Mouse (Mus musculus): ENCODE data around the gene Slc44a1. TPM values are rescaled to one million over a fixed set of nuclear protein-coding genes. Genes with fewer than 3 reads are reported as not detected.
A peak's percentile ranks its signal among the peaks of the same experiment; 100 is the strongest.

Slc44a1 gene
- polyA plus RNA-seq, 1 experiment: not detected

DNA sequence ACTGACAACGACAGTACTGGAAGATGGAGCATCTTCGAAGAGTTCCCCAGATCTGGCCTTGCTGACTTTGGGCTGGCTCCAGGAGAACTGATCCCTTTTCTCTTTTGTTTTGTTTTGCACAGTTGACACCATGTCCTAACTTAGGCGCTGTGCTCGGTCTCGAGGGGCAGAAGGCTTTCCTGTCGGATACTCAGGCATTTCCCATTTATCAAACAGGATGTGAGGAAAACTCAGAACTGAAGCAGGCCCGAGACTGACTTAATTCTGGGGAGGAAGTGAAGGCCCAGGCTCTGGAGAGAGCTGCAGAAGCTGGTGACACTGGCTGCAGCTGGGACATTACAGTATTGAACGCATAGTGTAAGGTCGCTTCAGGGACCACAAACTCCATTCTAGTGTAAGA is 152.2 kb downstream of the Slc44a1 start:
- H3K27ac ChIP-seq (ENCODE audit: insufficient read depth, low read depth, low read length): no peak overlapping the region
- H3K4me1 ChIP-seq (ENCODE audit: control insufficient read depth, insufficient read depth, low read length): peaks cover 4% of the 10 kb centered on the region
- H3K4me3 ChIP-seq (ENCODE audit: insufficient read depth, low read depth, low read length): no peak overlapping the region
- 83% methylated on average over 9 of the region's 9 CpGs for WGBS
- TF ChIP-seq CTCF (IDR thresholded peaks at IDR 0.05; ENCODE audit: insufficient read depth, low read depth, low read length) (no peak), POLR2A (IDR thresholded peaks at IDR 0.05; ENCODE audit: insufficient read depth, low read depth, low read length) (no peak)

GRCm38 (mm10) chr4:53594204-53594603 is 154.0 kb downstream of the Slc44a1 start:
- TF ChIP-seq CTCF (IDR thresholded peaks at IDR 0.05; ENCODE audit: insufficient read depth, low read depth, low read length) (peak; percentile 40), POLR2A (IDR thresholded peaks at IDR 0.05; ENCODE audit: insufficient read depth, low read depth, low read length) (no peak)
- WGBS: 19% methylated on average over 4 of the region's 4 CpGs
- H3K27ac ChIP-seq (ENCODE audit: insufficient read depth, low read depth, low read length): no peak overlapping the region
- H3K4me1 ChIP-seq (ENCODE audit: control insufficient read depth, insufficient read depth, low read length): peaks cover 4% of the 10 kb centered on the region
- no peak overlapping the region for H3K4me3 ChIP-seq (ENCODE audit: insufficient read depth, low read depth, low read length)

DNA sequence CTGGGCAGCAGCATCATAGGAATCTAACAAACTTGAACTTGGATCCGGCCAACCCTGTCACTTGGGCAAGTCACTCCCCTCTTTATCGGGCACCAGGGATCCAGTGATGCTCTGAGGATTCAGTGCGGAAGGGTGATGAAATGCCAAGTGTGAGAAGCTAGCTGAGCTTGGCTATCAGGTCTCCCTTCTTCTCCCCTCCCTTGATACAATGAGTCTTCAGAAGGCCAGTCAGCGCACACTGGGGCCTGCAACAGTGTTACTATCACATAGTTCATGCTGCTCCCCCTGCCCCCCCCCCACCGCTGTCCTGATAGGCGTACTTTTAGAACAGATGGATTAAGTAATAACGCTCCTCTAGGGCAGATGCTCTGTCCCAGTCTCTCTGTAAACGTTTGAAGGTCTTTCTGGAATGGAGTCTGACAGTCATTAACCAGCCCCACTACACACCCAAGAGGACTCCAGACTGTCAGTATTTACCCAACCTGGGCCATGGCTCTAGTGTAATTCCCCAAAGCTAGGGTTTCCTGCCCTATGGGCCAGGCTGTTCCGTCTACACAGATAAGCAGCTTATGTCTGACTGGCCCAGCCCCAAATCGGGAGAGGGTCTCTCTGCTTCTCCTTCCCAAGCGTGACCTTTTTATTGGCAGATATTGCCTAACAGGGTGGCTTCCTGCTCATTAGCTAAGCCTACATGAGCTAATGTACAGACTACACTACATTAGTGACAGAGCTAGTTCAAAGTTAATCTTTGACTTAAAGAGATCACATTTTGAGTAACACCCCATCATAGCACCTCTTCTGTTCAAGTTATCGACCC is 155.2 kb downstream of the Slc44a1 start:
- no peak overlapping the region for H3K4me3 ChIP-seq (ENCODE audit: insufficient read depth, low read depth, low read length)
- H3K27ac ChIP-seq (ENCODE audit: insufficient read depth, low read depth, low read length): no peak overlapping the region
- H3K4me1 ChIP-seq (ENCODE audit: control insufficient read depth, insufficient read depth, low read length): peaks cover 4% of the 10 kb centered on the region
- no peak for TF ChIP-seq POLR2A (IDR thresholded peaks at IDR 0.05; ENCODE audit: insufficient read depth, low read depth, low read length)
- TF ChIP-seq CTCF (IDR thresholded peaks at IDR 0.05; ENCODE audit: insufficient read depth, low read depth, low read length): no peak
- WGBS: 83% methylated on average over 12 of the region's 12 CpGs

- Histone ChIP-seq H3K4me3 (ENCODE audit: insufficient read depth, low read depth, low read length) (no peak overlapping the region), H3K27ac (ENCODE audit: insufficient read depth, low read depth, low read length) (no peak overlapping the region), H3K4me1 (ENCODE audit: control insufficient read depth, insufficient read depth, low read length) (peaks cover 4% of the 10 kb centered on the region)
- WGBS: 69% methylated on average over 15 of the region's 15 CpGs
- no peak for TF ChIP-seq CTCF (IDR thresholded peaks at IDR 0.05; ENCODE audit: insufficient read depth, low read depth, low read length)
- TF ChIP-seq POLR2A (IDR thresholded peaks at IDR 0.05; ENCODE audit: insufficient read depth, low read depth, low read length): no peak
Measured at GRCm38 (mm10) chr4:53596063-53596895, 156.1 kb downstream of the Slc44a1 start.

- Histone ChIP-seq H3K27ac (ENCODE audit: insufficient read depth, low read depth, low read length) (no peak overlapping the region), H3K4me1 (ENCODE audit: control insufficient read depth, insufficient read depth, low read length) (no peaks in the 10 kb centered on the region), H3K4me3 (ENCODE audit: insufficient read depth, low read depth, low read length) (no peak overlapping the region)
- TF ChIP-seq CTCF (IDR thresholded peaks at IDR 0.05; ENCODE audit: insufficient read depth, low read depth, low read length): no peak
- TF ChIP-seq POLR2A (IDR thresholded peaks at IDR 0.05; ENCODE audit: insufficient read depth, low read depth, low read length): no peak
- 36% methylated on average over 6 of the region's 6 CpGs for WGBS
Measured at GRCm38 (mm10) chr4:53600462-53600861, 160.2 kb downstream of the Slc44a1 start.

- H3K27ac ChIP-seq (ENCODE audit: insufficient read depth, low read depth, low read length): no peak overlapping the region
- H3K4me3 ChIP-seq (ENCODE audit: insufficient read depth, low read depth, low read length): no peak overlapping the region
- no peaks in the 10 kb centered on the region for H3K4me1 ChIP-seq (ENCODE audit: control insufficient read depth, insufficient read depth, low read length)
- TF ChIP-seq POLR2A (IDR thresholded peaks at IDR 0.05; ENCODE audit: insufficient read depth, low read depth, low read length) (no peak), CTCF (IDR thresholded peaks at IDR 0.05; ENCODE audit: insufficient read depth, low read depth, low read length) (no peak)
- 88% methylated on average over 5 of the region's 5 CpGs for WGBS
Measured at GRCm38 (mm10) chr4:53614576-53615225, 174.5 kb downstream of the Slc44a1 start.

GRCm38 (mm10) chr4:53617968-53618367 is 177.8 kb downstream of the Slc44a1 start:
- Histone ChIP-seq H3K4me3 (ENCODE audit: insufficient read depth, low read depth, low read length) (no peak overlapping the region), H3K27ac (ENCODE audit: insufficient read depth, low read depth, low read length) (no peak overlapping the region), H3K4me1 (ENCODE audit: control insufficient read depth, insufficient read depth, low read length) (no peaks in the 10 kb centered on the region)
- 69% methylated on average over 3 of the region's 3 CpGs for WGBS
- no peak for TF ChIP-seq POLR2A (IDR thresholded peaks at IDR 0.05; ENCODE audit: insufficient read depth, low read depth, low read length)
- no peak for TF ChIP-seq CTCF (IDR thresholded peaks at IDR 0.05; ENCODE audit: insufficient read depth, low read depth, low read length)

GRCm38 (mm10) chr4:53620104-53620503 is 179.9 kb downstream of the Slc44a1 start:
- TF ChIP-seq POLR2A (IDR thresholded peaks at IDR 0.05; ENCODE audit: insufficient read depth, low read depth, low read length): no peak
- no peak for TF ChIP-seq CTCF (IDR thresholded peaks at IDR 0.05; ENCODE audit: insufficient read depth, low read depth, low read length)
- WGBS: 92% methylated on average over 6 of the region's 6 CpGs
- H3K4me3 ChIP-seq (ENCODE audit: insufficient read depth, low read depth, low read length): no peak overlapping the region
- no peak overlapping the region for H3K27ac ChIP-seq (ENCODE audit: insufficient read depth, low read depth, low read length)
- no peaks in the 10 kb centered on the region; the same call in 1 of the 2 replicates for H3K4me1 ChIP-seq (ENCODE audit: control insufficient read depth, insufficient read depth, low read length)
